Mouse (Mus musculus) liver, embryonic 14.5 days (tissue): ENCODE results near the gene Zfp418. TPM values are rescaled to one million over a fixed set of nuclear protein-coding genes. Genes with fewer than 3 reads are reported as not detected.
"Not testable (repeated sequence)": the region's sequence is repeated elsewhere in the genome, so short reads cannot be mapped to it uniquely, and the experiment has no call there.

Experiments used
- ATAC-seq: fragments of 200-750 bp; cut with Nextera tagmentation; 2 replicates; pipeline ENCODE4 v1.8.0; 2017; ENCODE audit warnings: moderate number of reproducible peaks, mild to moderate bottlenecking, moderate library complexity; ENCODE audit not compliant: insufficient read depth
- DNase-seq, 3 experiments: peaks; one replicate each; pipeline ENCODE4 v3.0.0-alpha.2; 2012 to 2013; ENCODE audit warnings: low read depth in 3 of 3, low spot score in 3 of 3
- H3K27ac ChIP-seq: fragments of 300-500 bp; sonication (generic); 2 replicates; pipeline ENCODE4 v1.5.1; 2014; ENCODE audit warnings: moderate library complexity, mild to moderate bottlenecking, control low read depth, inconsistent platforms
- H3K27me3 ChIP-seq: fragments of 300-500 bp; sonication (generic); 2 replicates; pipeline ENCODE4 v1.6.1; 2014; ENCODE audit warnings: mild to moderate bottlenecking, low read length, moderate library complexity; ENCODE audit not compliant: control insufficient read depth, insufficient read depth
- H3K36me3 ChIP-seq: fragments of 300-500 bp; sonication (generic); replicated peaks from 2 replicates; pipeline ENCODE4 v1.6.1; 2014; ENCODE audit warnings: low read depth; ENCODE audit not compliant: control insufficient read depth, insufficient read depth
- H3K4me1 ChIP-seq, 2 experiments: fragments of 200-500 bp in 1 of 2; fragments of 300-500 bp in 1 of 2; sonication (generic) in 1 of 2; replicated peaks; 2 replicates each; pipeline ENCODE4 v1.6.1; 2012 to 2014; ENCODE audit warnings: antibody characterized with exemption in 1 of 2, inconsistent platforms in 1 of 2, low read length in 1 of 2; ENCODE audit not compliant: control insufficient read depth in 2 of 2, insufficient read depth in 2 of 2
- H3K4me2 ChIP-seq: fragments of 300-500 bp; sonication (generic); 2 replicates; pipeline ENCODE4 v1.6.1; 2014; ENCODE audit warnings: low read depth, mild to moderate bottlenecking, control low read depth, moderate library complexity
- H3K4me3 ChIP-seq, 2 experiments: fragments of 200-500 bp in 1 of 2; fragments of 300-500 bp in 1 of 2; sonication (generic) in 1 of 2; 2 replicates each; pipeline ENCODE4 v1.5.1; 2012 to 2014; ENCODE audit warnings: low read depth in 2 of 2, low read length in 2 of 2, mild to moderate bottlenecking in 2 of 2, control low read depth in 1 of 2, inconsistent platforms in 1 of 2, moderate library complexity in 1 of 2; ENCODE audit not compliant: insufficient read depth in 1 of 2
- H3K9ac ChIP-seq: fragments of 300-500 bp; sonication (generic); replicated peaks from 2 replicates; pipeline ENCODE4 v1.6.1; 2014; ENCODE audit warnings: mild to moderate bottlenecking, control low read depth, moderate library complexity
- H3K9me3 ChIP-seq: fragments of 300-500 bp; sonication (generic); 2 replicates; pipeline ENCODE4 v1.6.1; 2016; ENCODE audit warnings: low read length, mixed read lengths; ENCODE audit not compliant: control insufficient read depth
- CTCF ChIP-seq: IDR thresholded peaks from 2 replicates; pipeline ENCODE4 v1.5.1; 2016; ENCODE audit warnings: antibody characterized with exemption, low read depth, control low read depth
- EP300 ChIP-seq: IDR thresholded peaks from 2 replicates; pipeline ENCODE4 v1.6.1; 2016; ENCODE audit warnings: antibody characterized with exemption, low read depth
- WGBS: fragments of 180-500 bp; shearing (Covaris S2); extraction: QIAGEN DNeasy Blood & Tissue Kit; methylation state at CpG from one replicate; pipeline ENCODE4 v1.1.7; 2014; ENCODE audit not compliant: insufficient replicate concordance; 5-methylcytosine and 5-hydroxymethylcytosine counted together
- polyA plus RNA-seq, 2 experiments: library from polyadenylated mRNA; depleted of rRNA in 1 of 2; stranded (reverse) in 1 of 2; unstranded in 1 of 2; fragments of >200 nt; fragmentation: Nextera tagmentation in 1 of 2; extraction: Ambion mirVana in 1 of 2; gene quantifications; 2 replicates each; pipeline versions ENCODE4 v1.2.1 to v1.2.3; 2012 to 2014

The Zfp418 gene
- polyA plus RNA-seq, 2 experiments = 0.23 to 0.28 TPM

GRCm38 (mm10) chr7:7188191-7188942 is 17.2 kb downstream of the Zfp418 start:
- ATAC-seq (peak; percentile 90), DNase-seq (peak; percentile 26 to 45 (median 32))
- peak; percentile 87 for TF ChIP-seq CTCF
- no peak for TF ChIP-seq EP300
- no peaks in the 10 kb centered on the region for H3K27me3 ChIP-seq
- 4% methylated on average over 18 of the region's 18 CpGs for WGBS
- peak overlapping the region; percentile 55 for H3K4me2 ChIP-seq
- no peaks in the 10 kb centered on the region for H3K9me3 ChIP-seq
- H3K4me3 ChIP-seq = peak overlapping the region; percentile 51 to 83
- H3K9ac ChIP-seq = peak overlapping the region; percentile 29; the same call in 1 of the 2 replicates
- no peak overlapping the region for H3K27ac ChIP-seq
- H3K4me1 ChIP-seq = peaks cover 0 to 6% of the 10 kb centered on the region in 2 experiments; a peak in 1 of 4 replicates
- H3K36me3 ChIP-seq = no peaks in the 10 kb centered on the region

GRCm38 (mm10) chr7:7209313-7210151 is 38.4 kb downstream of the Zfp418 start, which contains the start of gene Zfp772:
Zfp772 (minus strand) TSS chr7:7209998.
- peak in 1 of 3 experiments; percentile 31 for DNase-seq
- not testable (repeated sequence) for H3K27me3 ChIP-seq
- ATAC-seq = 0 out of 2 replicates have a peak, but pooled peaks have one; percentile 28

More at GRCm38 (mm10) chr7:7209313-7210151, 38.4 kb downstream of the Zfp418 start, which contains the start of gene Zfp772:
- not testable (repeated sequence) for H3K36me3 ChIP-seq, H3K4me1 ChIP-seq, H3K27ac ChIP-seq, H3K9me3 ChIP-seq
- Histone ChIP-seq H3K4me3 (peak within 1 kb of the TSS; percentile 53 to 83), H3K4me2 (peak within 1 kb of the TSS; percentile 61), H3K9ac (peak within 1 kb of the TSS; percentile 38)
- WGBS = 2% methylated on average over 24 of the region's 24 CpGs

Other genes starting within 250 kb of the Zfp418 start
- 0.03 TPM in 1 of 2 replicates, not detected in the other for gene Aurkc, start 176.0 kb upstream of the Zfp418 start, polyA plus RNA-seq (2012; rRNA removed)
- gene Aurkc, start 176.0 kb upstream of the Zfp418 start, polyA plus RNA-seq (2014; fragmentation: Nextera tagmentation; extraction: Ambion mirVana) = not detected in 2 replicates
- 2.6 and 3.0 TPM in 2 replicates for gene Zfp954, start 49.8 kb upstream of the Zfp418 start, polyA plus RNA-seq (2012; rRNA removed)
- 5.0 and 5.6 TPM in 2 replicates for gene Zfp954, start 49.8 kb upstream of the Zfp418 start, polyA plus RNA-seq (2014; fragmentation: Nextera tagmentation; extraction: Ambion mirVana)
- gene Zfp773, start 34.6 kb upstream of the Zfp418 start, polyA plus RNA-seq (2012; rRNA removed) = 0.05 and 0.09 TPM in 2 replicates
- gene Zfp773, start 34.6 kb upstream of the Zfp418 start, polyA plus RNA-seq (2014; fragmentation: Nextera tagmentation; extraction: Ambion mirVana) = 0.17 and 0.29 TPM in 2 replicates
- gene Zfp772, start 38.7 kb downstream of the Zfp418 start, polyA plus RNA-seq (2012; rRNA removed) = 0.51 and 0.74 TPM in 2 replicates
- 1.3 and 1.5 TPM in 2 replicates for gene Zfp772, start 38.7 kb downstream of the Zfp418 start, polyA plus RNA-seq (2014; fragmentation: Nextera tagmentation; extraction: Ambion mirVana)
- gene Vmn2r29, start 76.0 kb downstream of the Zfp418 start, polyA plus RNA-seq (2012; rRNA removed) = 0.04 and 0.11 TPM in 2 replicates
- not detected in 2 replicates for gene Vmn2r29, start 76.0 kb downstream of the Zfp418 start, polyA plus RNA-seq (2014; fragmentation: Nextera tagmentation; extraction: Ambion mirVana)
- 0.10 and 0.32 TPM in 2 replicates for gene Gm45844, start 107.0 kb downstream of the Zfp418 start, polyA plus RNA-seq (2012; rRNA removed)
- 0.51 and 0.75 TPM in 2 replicates for gene Gm45844, start 107.0 kb downstream of the Zfp418 start, polyA plus RNA-seq (2014; fragmentation: Nextera tagmentation; extraction: Ambion mirVana)
- 5.2 and 6.2 TPM in 2 replicates for gene Clcn4, start 129.5 kb downstream of the Zfp418 start, polyA plus RNA-seq (2012; rRNA removed)
- 10.2 and 10.7 TPM in 2 replicates for gene Clcn4, start 129.5 kb downstream of the Zfp418 start, polyA plus RNA-seq (2014; fragmentation: Nextera tagmentation; extraction: Ambion mirVana)
- gene Vmn2r30, start 166.3 kb downstream of the Zfp418 start, polyA plus RNA-seq (2012; rRNA removed) = not detected in 2 replicates
- gene Vmn2r30, start 166.3 kb downstream of the Zfp418 start, polyA plus RNA-seq (2014; fragmentation: Nextera tagmentation; extraction: Ambion mirVana) = not detected in 2 replicates
- gene Gm45783, start 203.2 kb downstream of the Zfp418 start, polyA plus RNA-seq (2012; rRNA removed) = not detected in 2 replicates
- gene Gm45783, start 203.2 kb downstream of the Zfp418 start, polyA plus RNA-seq (2014; fragmentation: Nextera tagmentation; extraction: Ambion mirVana) = not detected in 2 replicates
- not detected in 2 replicates for gene Vmn2r31, start 228.4 kb downstream of the Zfp418 start, polyA plus RNA-seq (2012; rRNA removed)
- not detected in 2 replicates for gene Vmn2r31, start 228.4 kb downstream of the Zfp418 start, polyA plus RNA-seq (2014; fragmentation: Nextera tagmentation; extraction: Ambion mirVana)